Mouse (Mus musculus) heart, postnatal 4 days (tissue): ENCODE results near the gene Rpl27. TPM values are rescaled to one million over a fixed set of nuclear protein-coding genes. Genes with fewer than 3 reads are reported as not detected.
A peak's percentile ranks its signal among the peaks of the same experiment; 100 is the strongest.
"Not testable (repeated sequence)": the region's sequence is repeated elsewhere in the genome, so short reads cannot be mapped to it uniquely, and the experiment has no call there.

Experiments
- DNase-seq: peaks from one replicate; pipeline ENCODE4 v3.0.0; 2021
- total RNA-seq, 2 experiments: library from RNA; stranded (reverse); gene quantifications; 2 replicates each; pipeline ENCODE4 v1.2.3; 2021

Rpl27 gene
- total RNA-seq: 10 to 100 TPM; 69.0 to 72.5 TPM

DNA sequence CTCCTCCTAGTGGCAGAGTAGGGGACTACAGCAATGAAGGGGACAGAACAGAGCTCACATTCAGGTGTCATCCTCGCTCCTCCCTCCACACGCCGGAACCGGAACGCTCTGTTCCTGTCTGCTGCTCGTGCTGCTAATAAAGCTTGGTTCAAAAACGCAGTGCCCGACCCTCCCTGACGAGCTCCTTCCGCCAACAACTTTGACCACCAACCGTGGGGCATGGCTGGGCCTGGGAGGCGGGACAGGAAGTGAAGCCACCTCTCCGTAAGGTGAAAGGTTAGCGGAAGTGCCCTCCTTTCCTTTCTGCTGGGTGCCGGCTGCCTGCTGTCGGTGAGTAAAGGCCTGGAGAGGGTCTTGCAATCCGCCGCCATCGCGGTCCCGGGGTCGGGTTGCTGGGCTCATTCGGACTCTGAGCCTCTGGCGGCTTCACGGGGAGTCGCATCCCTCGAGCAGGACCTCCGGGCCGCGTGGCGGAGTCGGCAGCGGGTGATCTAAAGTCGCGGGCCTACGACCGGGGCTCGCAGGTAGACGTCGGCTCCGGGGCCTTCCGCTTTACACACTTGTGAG is at the start of gene Rpl27:
Gene Rpl27 (plus strand): TSS at position 172 of the 567 bp plus-strand sequence.
- DNase-seq: peak; percentile 96

DNA sequence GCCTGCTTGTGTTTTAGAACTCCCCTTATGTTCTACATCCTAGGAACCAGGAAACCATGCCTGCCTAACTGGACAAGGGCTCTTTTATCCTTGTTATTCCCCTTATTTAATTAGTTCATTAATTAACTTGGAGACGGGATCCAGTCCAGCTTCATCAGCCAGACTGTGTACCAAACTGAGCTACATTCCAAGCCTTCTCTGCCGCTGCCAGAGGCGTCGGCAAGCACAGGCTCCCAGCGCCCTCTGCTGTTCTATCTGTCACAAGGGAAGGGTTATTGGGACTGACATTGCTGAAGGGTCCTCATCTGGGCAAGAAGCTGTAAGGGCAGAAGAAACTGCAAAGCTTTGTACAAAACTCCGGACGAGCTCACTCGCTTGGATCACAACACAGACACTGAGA is 47.0 kb upstream of the Rpl27 start:
- DNase-seq: peak; percentile 86

DNA sequence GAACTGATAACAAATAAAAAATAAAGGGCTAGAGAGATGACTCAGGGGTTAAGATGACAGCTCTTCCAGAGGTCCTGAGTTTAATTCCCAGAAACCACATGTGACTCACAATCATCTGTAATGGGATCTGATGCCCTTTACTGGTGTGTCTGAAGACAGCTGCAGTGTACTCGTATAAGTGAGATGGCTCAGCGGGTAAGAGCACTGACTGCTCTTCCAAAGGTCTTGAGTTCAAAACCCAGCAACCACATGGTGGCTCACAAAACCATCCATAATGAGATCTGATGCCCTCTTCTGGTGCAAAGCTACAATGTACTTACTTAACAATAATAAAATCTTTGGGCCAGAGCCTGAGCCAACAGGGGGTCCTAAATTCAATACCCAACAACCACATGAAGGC is 26.8 kb upstream of the Rpl27 start:
- no peak for DNase-seq

DNA sequence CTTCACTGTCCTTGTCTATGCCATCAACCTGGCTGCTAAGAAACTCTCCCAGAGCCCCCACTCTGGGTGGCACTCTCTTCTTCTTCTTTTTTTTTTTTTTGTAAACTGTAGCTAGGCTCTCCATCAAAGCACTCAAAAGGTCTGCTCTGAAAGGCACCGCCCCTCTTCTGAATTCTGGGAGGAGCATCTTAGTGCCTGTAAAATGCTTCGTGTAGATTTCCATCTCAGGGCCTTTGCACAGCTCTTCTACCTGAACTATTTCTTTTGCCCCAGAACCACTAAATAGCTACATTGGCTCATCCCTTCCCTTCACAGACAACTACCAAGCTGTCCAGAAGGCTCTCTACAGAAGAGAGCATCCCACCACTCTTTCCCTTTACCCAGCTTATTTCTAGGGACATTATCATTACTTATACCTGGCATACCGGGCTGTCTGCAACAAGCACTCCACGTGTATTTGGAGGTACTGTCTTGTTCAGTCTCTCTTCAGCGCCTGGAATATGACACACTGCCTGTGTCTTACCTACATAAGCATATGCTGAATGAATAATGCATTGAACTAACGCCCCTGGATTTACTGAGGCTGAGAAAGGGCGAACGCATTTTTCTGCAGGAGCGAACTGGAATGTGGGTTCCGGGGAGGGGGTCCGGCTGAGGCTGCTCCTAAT is 25.5 kb upstream of the Rpl27 start:
- no peak for DNase-seq

DNA sequence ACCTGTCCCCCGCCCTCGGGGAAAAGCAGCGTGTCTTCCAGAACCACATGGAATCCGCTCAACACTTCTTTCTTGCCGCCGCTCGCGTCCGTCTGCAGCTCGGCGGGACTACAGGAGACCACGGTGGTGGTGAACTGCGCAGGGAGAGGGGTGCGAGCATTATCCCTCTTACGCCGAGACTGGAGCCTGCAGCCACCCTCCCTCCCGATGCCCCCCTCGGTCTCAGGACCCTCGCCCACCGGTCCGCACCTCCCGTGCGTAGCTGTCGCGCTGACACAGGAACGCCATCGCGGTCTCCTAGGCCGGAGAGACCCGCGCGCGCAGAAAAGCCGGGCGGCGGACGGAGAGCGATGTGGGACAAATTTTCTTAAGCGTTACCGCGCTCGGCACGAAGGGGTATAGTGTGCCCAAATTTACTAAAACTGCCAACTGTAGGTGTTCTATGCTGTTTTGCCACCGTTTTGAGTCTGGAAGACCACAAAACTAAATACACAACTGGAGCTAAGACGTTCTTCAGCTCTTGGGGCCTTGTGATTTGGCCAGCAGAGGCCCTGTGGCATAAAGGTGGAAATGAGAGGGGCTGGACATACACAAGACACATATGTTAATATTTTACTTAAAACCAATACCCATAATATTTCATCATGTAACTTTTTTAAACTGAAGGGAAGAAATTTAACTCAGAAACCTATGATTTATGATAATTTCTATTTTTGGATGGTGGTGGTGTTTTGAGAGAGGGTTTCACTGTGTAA is 24.8 kb upstream of the Rpl27 start, which contains the start of gene Aarsd1:
Gene Aarsd1 (minus strand): TSS at position 515 of the 755 bp plus-strand sequence.
- DNase-seq: peak; percentile 94

DNA sequence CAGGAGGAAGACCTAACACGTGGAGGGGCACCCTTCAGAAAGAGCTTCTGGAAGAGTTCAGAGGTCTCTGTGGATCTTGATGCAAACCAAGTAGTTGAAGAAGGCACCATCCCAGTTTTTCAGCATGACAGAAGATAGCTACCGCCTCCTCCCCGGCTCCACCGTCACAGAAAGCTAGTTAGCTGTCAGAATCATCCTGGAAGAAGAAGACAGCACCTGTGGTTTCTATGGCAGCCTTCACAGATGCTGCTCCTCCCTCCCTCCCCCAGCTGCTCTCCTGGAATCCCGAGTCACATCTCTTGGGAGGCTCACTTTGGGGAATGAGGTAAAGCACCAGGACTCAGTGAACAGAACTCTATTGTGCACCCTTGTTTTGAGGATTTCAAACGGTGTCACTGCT is 23.1 kb upstream of the Rpl27 start:
- DNase-seq: no peak

DNA sequence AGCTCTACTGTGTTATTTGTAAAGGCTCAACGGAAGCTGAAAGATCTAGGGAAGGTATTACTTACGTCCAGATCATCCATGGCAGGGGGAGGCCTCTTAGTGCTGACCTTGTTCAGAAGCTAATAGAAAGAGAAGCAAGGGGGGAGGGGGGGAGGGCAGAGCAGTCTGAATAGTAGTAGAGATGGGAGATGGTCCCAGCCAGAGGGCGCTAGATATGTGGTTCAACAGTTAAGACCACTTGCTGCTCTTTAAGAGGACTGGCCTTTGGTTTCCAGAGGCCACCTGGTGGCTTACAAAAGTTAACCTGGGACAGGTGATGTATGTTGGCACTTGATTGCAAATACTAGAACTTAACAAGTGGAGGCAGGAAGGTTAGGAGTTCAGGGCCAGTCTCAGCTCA is 22.5 kb upstream of the Rpl27 start:
- no peak for DNase-seq

DNA sequence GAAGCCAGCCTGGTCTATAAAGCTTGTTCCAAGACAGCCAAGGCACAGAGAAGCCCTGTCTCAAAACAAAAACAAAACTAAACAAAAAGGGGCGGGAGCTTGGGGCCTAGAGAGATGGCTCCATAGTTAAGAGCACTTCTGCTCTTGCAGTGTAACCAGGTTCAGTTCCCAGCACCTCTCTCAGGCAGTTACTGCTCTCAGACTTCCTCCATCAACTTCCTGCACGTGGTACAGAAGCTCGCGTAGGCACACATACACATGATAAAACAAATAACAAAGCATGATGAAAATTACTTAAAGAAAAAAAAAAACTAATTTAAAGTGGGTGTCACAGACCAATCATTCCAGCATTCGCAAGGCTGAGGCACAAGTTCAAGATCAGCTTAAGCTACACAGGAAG is 21.9 kb upstream of the Rpl27 start:
- no peak for DNase-seq

DNA sequence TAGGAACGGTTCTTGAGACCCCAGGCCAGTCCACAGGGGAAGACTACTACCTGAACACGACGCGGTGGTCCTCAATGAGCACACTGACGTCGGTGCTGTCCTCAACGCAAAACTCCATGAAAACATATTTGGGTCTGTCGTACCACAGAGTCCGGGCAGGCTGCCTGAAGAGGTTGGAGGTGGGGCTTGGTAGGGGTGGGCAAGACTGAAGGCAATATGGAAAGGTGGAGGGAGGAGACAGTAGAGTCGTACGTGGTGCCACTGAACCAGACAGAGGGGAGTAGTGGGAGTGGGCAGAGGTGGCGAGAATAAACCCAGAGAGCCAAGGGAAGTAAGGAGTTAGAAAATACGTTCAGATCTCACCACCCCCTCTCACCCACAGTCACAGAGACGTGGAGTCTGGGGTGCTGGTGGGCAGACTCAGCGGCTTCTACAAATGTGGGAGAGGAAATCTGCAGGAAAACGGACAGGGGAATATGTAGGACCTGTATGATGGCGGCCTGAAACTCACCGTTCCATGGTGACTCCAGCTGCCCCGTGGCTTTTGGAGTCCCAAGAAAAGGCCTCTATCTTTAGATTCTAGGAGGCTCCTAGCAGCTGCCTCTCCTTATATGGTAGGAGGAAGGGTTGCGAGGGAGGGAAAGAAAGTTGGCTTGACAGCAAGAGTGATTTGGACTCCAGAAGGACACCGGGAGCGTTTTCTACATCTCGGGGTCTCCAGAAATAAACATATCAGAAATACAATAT is 17.8 kb upstream of the Rpl27 start, which contains the start of gene Gm27029:
Gene Gm27029 (minus strand): TSS at position 692 of the 747 bp plus-strand sequence.
- DNase-seq: peak; percentile 65

DNA sequence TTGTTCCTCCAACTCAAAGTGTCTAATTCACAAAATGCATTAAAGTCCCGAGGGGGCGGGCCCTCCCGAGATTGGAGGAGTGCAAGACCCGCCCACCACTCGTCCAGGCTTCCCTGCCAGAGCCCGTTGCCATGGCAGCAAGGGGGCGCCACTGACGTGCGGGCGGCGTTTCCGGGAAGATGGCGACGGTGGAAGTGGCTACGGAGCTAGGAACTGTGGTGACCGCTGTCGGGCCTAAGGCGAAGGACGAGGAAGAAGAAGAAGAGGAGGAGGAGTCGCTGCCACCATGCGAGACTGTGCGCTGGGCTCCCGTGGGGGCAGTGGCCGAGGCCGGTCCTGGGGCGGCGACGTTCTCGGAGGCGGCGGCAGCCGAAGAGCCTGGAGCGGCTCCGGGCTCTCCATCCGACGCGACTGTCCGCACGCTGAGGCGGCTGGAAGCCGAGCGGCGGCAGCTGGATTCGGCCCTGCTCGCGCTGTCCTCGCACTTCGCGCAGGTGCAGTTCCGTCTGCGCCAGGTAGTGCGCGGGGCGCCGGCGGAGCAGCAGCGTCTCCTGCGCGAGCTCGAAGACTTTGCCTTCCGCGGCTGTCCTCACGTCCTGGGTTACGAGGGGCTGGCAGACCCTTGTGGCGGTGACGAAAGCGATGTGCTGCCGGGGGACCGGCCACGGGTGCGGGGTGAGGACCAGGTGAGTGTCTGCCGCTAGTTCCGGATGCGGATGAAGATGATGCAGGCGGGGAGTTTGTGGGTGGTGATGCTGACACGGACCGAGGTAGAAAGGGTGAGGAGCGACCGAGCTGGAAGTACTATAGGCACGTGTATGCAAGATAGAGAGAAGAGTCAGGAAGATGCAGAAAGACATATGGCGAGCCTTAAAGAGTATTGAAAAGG is 16.9 kb upstream of the Rpl27 start, which contains the start of the genes Rundc1 and Ptges3l:
Gene Rundc1 (plus strand): TSS at position 161 of the 889 bp plus-strand sequence.
Gene Ptges3l (minus strand): TSS at position 409 of the 889 bp plus-strand sequence.
- peak; percentile 99 for DNase-seq

DNA sequence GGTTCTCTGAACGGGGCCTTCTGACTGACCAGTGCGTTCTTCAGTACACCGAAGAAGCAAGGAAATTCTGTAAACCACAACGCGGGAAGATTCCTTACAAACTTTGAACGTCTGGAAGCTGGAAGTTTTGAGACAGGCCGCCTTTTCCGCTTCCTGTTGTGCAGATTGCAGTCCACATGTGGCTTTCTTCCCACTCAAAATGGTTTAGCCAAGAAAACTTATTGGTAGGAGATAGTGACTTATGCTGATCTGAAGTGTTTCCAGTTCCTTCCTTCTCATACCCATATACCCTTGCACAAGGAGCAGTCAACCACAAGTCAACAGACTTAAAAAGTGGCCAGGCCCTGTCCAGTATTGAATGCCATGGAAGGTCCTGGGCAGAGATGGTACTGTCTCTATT is 15.9 kb upstream of the Rpl27 start:
- DNase-seq: no peak

DNA sequence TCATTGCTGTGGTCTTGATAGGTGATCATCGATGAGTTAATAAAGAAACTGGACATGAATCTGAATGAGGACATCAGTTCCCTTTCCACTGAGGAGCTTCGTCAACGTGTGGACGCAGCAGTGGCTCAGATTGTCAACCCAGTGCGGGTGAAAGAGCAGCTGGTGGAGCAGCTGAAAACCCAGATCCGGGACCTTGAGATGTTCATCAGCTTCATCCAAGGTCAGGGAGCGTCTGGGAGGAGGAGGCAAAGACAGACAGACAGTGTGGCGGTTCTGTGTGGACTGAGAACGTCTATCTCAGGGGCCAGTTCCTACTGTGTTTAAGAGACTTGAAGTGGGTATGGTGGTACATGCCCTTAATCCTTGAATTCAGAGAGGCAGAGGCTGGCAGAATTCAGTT is 10.8 kb upstream of the Rpl27 start:
- DNase-seq: no peak

DNA sequence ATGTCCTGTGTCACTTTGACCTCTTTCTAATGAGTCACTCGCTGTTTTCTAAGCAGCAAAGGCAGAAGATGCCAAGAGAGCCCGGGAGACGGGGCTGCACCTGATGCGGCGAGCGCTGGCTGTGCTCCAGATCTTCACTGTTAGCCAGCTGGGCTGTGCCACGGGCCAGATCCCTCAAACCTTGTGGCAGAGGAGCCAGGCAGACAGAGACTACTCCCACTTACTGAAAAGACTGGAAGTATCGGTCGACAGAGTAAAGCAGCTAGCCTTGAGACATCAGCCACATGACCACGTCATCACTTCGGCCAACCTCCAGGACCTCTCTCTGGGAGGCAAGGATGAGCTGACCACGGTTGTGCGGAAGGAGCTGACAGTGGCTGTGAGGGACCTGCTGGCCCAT is 8.7 kb upstream of the Rpl27 start:
- DNase-seq: no peak

DNA sequence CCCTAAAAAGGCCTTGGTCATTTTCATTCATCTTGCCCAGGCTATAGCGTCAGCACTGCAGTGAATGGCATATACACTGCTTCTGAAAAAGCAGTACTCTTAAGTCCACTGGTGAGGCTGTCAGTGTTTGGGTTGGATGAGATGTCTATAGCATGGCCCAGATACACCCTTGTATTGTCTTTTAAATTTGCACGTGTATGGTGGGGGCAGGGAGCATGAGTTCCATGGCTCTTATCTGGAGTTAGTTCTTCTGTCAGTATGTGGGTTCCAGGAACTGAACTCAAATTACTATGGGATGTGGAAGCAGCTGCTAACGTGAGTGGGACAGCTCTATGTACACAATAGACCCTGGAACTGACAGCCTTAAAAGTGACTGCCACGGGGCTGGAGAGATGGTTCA is 6.3 kb upstream of the Rpl27 start:
- DNase-seq: no peak

DNA sequence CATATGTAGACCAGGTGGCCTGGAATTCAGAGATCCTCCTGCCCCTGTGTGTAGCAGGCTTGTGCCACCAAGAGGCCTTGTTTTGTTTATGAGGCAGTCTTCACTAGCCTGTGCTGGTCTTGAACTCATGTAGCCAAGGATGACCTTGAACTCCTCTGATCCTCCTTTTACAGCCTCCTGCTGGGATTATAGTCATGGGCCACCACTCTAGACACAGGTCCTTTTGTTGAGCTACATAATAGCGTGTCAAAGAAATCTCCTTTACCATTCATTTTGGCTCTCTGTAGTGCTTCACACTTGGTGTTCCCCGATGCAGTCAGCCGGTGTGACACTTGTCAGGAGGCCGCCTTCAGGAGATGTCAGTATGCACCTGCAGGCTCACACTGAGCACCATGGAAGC is 5.2 kb upstream of the Rpl27 start:
- no peak for DNase-seq

DNA sequence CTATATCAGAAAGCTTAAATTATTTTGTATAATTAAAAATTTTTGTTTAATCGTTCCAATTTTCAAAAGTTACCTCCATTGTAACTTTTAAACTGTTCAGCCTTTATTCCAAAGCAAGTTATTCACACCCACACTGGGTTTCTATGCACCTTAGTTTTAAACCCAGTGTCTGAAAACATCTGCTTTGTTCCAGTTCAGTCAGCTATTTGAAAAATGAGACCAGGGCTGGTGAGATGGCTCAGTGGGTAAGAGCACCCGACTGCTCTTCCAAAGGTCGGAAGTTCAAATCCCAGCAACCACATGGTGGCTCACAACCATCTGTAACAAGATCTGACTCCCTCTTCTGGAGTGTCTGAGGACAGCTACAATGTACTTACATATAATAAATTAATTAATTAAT is 4.1 kb upstream of the Rpl27 start:
- DNase-seq: not testable (repeated sequence)

DNA sequence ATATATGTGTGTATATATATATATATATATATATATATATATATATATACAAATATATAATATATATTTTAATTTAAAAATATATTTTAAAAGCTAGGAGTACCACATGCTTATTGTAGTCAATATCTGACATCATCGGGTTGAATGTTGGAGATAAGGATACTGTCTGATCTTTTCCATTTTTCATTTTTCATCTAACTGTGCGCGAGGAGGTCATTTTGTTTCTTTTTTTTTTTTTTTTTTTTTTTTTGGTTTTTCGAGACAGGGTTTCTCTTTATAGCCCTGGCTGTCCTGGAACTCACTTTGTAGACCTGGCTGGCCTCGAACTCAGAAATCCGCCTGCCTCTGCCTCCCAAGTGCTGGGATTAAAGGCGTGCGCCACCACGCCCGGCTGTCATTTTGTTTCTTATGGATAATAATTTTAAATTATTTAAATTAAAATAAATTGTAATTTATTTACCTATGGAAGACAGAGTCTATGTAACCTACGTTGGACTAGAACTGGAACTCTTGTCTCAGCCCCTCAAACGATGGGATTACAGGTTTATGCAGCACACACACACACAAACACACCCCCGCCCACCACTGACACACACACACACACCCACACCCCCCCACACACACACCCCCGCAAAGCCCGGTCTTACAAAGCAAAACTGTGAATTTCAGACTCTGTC is 510 bp upstream of the Rpl27 start:
- DNase-seq: not testable (repeated sequence)

DNA sequence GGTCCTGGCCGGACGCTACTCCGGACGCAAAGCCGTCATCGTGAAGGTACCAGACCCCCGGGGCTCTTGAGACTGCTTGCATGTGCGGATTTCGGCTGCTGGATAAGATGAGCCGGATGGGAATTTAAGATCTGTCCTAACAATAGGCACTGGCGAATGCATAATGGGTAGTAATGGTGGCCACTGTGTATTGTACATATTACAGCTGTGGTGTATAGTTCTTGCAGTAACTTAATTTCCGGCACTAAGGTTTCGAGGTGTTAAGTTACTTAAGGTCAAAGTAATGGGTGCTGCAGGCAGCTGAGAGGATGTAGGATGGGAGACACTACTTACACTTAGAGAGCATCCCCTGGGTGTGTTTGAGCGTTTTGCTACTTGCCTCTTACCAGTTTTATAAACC is 662 bp downstream of the Rpl27 start:
- no peak for DNase-seq

DNA sequence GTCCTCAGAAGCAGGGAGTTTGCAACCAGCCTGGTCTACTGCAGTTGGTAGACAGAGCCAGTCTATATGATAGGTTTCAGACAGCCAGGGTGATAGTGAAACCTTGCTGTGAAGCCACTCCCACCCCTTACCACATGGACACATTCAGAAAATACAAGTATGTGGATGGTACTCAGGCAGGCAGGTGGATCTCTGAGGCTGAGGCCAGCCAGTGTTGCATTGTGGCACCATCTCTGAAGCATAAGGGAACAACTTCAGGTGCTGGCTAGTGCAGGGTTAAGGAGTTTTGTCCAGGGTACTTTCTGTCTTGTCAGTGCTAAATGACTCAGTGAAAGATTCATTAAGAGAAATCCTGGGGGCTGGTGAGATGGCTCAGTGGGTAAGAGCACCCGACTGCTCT is 4.2 kb downstream of the Rpl27 start:
- DNase-seq: no peak

DNA sequence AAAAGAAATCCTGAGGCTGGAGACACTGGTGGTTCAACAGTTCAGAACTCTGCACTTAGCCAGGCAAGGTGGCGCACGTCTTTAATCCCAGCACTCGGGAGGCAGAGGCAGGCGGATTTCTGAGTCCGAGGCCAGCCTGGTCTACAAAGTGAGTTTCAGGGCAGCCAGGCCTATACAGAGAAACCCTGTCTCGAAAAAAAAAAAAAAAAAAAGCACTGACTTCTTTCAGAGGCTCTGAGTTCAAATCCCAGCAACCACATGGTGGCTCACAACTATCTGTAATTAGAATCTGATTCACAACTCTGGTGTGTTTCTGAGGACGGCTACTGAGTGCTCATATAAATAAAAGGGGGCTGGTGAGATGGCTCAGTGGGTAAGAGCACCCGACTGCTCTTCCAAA is 4.8 kb downstream of the Rpl27 start:
- not testable (repeated sequence) for DNase-seq

DNA sequence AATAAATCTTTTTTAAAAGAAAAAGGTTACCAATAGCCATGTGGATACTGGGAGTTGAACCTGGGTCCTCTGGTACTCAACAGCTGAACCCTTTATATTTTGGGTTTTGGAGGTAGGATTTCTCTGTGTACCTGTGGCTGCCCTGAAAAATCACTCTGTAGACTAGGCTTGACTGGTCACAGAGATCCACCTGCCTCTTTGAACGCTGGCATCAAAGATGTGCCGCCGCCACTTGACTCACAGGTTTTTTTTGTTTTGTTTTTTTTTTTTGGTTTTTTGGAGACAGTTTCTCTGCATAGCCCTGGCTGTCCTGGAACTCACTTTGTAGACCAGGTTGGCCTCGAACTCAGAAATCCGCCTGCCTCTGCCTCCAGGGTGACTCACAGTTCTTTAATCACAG is 5.7 kb downstream of the Rpl27 start:
- no peak for DNase-seq
